Mouse (Mus musculus) lung, embryonic 14.5 days (tissue): ENCODE measurements around the gene Kcnk10. TPM values are rescaled to one million over a fixed set of nuclear protein-coding genes. Genes with fewer than 3 reads are reported as not detected.

Experiments
- ATAC-seq: fragments of 200-750 bp; cut with Nextera tagmentation; 2 replicates; pipeline ENCODE4 v1.8.0; 2017; ENCODE audit warnings: mild to moderate bottlenecking, moderate TSS enrichment, moderate library complexity; ENCODE audit not compliant: insufficient read depth
- DNase-seq: peaks from one replicate; pipeline ENCODE4 v3.0.0-alpha.2; 2015
- H3K27ac ChIP-seq: fragments of 300-500 bp; sonication (generic); 2 replicates; pipeline ENCODE4 v1.5.1; 2014; ENCODE audit warnings: low read depth, mild to moderate bottlenecking, moderate library complexity
- H3K27me3 ChIP-seq: fragments of 300-500 bp; sonication (generic); 2 replicates; pipeline ENCODE4 v1.6.1; 2014; ENCODE audit warnings: low read length, control low read depth; ENCODE audit not compliant: insufficient read depth
- H3K36me3 ChIP-seq: fragments of 300-500 bp; sonication (generic); 2 replicates; pipeline ENCODE4 v1.6.1; 2014; ENCODE audit warnings: control low read depth; ENCODE audit not compliant: insufficient read depth
- H3K4me1 ChIP-seq: fragments of 300-500 bp; sonication (generic); 2 replicates; pipeline ENCODE4 v1.6.1; 2014; ENCODE audit warnings: antibody characterized with exemption, control low read depth; ENCODE audit not compliant: insufficient read depth
- H3K4me2 ChIP-seq: fragments of 300-500 bp; sonication (generic); 2 replicates; pipeline ENCODE4 v1.6.1; 2014; ENCODE audit warnings: mild to moderate bottlenecking
- H3K4me3 ChIP-seq: fragments of 300-500 bp; sonication (generic); 2 replicates; pipeline ENCODE4 v1.5.1; 2014; ENCODE audit warnings: low read depth, low read length
- H3K9ac ChIP-seq: fragments of 300-500 bp; sonication (generic); 2 replicates; pipeline ENCODE4 v1.6.1; 2014
- H3K9me3 ChIP-seq: fragments of 300-500 bp; sonication (generic); 2 replicates; pipeline ENCODE4 v1.6.1; 2016; ENCODE audit warnings: low read depth, low read length, control low read depth
- CTCF ChIP-seq: IDR thresholded peaks from 2 replicates; pipeline ENCODE4 v1.5.1; 2016; ENCODE audit warnings: antibody characterized with exemption, low read depth
- WGBS: fragments of 180-500 bp; shearing (Covaris S2); extraction: QIAGEN DNeasy Blood & Tissue Kit; methylation state at CpG from one replicate; pipeline ENCODE4 v1.1.7; 2014; 5-methylcytosine and 5-hydroxymethylcytosine counted together
- polyA plus RNA-seq: library from polyadenylated mRNA; unstranded; fragments of >200 nt; fragmentation: Nextera tagmentation; extraction: Ambion mirVana; gene quantifications from 2 replicates; pipeline ENCODE4 v1.2.1, GENCODE M21; 2014

The Kcnk10 gene
- polyA plus RNA-seq, 1 experiment from 2014 or later = 0.03 TPM

DNA sequence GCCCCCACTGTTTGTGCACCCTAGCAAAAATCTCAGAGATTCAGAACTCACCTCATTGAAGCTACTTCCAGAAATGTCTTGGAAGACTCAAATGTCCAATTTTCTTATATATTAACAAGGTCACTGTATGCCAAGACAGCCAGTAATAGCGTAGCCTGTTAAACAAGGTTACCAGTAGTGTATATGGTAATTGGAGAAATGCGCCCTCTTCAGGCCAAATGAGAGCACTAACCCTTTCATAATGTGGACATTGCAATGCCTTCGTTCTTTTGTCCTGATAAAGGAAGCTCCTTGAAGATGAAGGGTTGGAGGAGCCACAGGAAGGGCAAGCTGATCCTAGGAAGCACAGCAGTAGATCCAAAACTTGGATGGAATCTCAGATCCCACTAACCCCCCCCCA, 7.2 kb upstream of the Kcnk10 start:
- 30% methylated on average over 3 of the region's 3 CpGs for WGBS
- H3K9me3 ChIP-seq = no peaks in the 10 kb centered on the region
- DNase-seq (peak; percentile 32), ATAC-seq (no peak)
- H3K36me3 ChIP-seq = no peaks in the 10 kb centered on the region
- no peaks in the 10 kb centered on the region for H3K4me1 ChIP-seq
- H3K4me2 ChIP-seq = no peak overlapping the region
- TF ChIP-seq CTCF = peak; percentile 39
- no peak overlapping the region for H3K4me3 ChIP-seq
- no peak overlapping the region for H3K27ac ChIP-seq
- H3K27me3 ChIP-seq = no peaks in the 10 kb centered on the region
- H3K9ac ChIP-seq = no peak overlapping the region

DNA sequence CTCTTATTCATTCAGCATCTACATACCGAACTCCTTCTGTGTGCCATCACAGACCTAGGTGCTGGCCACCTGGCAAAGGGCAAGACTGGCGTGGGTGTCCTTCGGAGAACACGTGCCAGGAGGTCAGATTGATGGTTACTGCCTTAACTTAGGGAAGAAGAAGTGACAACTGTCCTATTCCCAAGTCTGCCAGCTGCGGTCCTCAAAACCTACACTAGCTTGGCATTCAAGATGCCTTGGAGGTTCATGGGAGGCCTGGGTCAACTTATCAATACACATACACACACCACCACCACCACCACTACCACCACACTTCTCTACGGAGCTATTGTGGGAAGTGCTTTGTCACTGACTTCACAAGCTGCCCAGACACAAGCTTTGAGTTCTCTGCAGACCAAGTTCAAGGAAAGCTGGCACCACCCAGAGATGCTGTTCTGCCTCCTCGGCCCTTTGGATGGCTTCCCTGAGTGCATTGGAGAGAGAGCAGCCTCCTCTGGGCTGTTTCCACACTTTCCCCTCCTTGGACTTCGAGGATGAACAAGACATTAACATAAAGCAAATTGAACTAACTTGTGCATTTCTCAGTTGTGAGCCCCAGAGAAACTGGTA, 2.1 kb downstream of the Kcnk10 start:
- H3K36me3 ChIP-seq = no peaks in the 10 kb centered on the region
- no peak overlapping the region for H3K27ac ChIP-seq
- peaks cover 66% of the 10 kb centered on the region for H3K27me3 ChIP-seq
- H3K9me3 ChIP-seq = no peaks in the 10 kb centered on the region
- no peak for ATAC-seq
- no peak overlapping the region for H3K4me2 ChIP-seq
- TF ChIP-seq CTCF = no peak
- DNase-seq = no peak
- 61% methylated on average over 8 of the region's 8 CpGs for WGBS
- no peak overlapping the region for H3K9ac ChIP-seq
- H3K4me1 ChIP-seq = no peaks in the 10 kb centered on the region
- no peak overlapping the region for H3K4me3 ChIP-seq

DNA sequence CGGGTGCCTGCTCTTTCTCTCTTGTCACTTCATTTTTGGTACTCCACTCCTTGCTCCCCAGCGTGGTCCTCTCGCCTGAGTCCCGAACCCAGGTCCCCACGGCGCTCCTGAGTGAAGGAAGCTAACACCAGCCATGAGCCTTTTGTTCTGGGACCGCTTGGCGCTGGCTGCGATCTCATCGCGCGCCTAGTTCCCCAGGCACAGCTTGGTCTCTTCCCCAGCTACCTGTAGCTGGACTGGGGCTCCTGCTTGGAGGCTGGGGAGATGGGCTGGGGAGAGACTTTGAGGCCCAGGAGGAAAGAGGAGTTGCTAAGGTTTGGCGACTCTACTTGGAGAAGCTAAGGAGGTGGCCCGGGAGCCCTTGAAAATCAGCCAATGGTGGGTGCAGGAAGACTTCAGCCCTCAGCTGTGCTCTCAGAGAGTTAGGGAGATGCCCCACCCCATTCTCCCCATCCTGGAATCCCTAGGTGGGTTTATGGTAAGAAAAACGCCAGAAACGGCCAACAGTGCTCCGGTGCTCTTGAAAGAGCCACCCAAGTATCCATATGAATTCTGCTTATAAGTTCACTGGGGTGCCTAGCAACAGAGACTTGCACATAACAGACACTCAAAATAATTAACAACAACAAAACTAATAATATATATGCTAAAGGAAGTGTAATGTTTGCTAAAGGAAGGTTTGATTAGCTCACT, 2.8 kb downstream of the Kcnk10 start:
- DNase-seq (no peak), ATAC-seq (peak; percentile 19; the same call in 1 of the 2 replicates)
- Histone ChIP-seq H3K27me3 (peaks cover 66% of the 10 kb centered on the region), H3K36me3 (no peaks in the 10 kb centered on the region), H3K4me2 (peak overlapping the region; percentile 99), H3K9ac (no peak overlapping the region; the same call in 1 of the 2 replicates), H3K9me3 (no peaks in the 10 kb centered on the region), H3K4me3 (peak overlapping the region; percentile 58), H3K27ac (no peak overlapping the region), H3K4me1 (no peaks in the 10 kb centered on the region)
- WGBS = 13% methylated on average over 16 of the region's 17 CpGs
- no peak for TF ChIP-seq CTCF

DNA sequence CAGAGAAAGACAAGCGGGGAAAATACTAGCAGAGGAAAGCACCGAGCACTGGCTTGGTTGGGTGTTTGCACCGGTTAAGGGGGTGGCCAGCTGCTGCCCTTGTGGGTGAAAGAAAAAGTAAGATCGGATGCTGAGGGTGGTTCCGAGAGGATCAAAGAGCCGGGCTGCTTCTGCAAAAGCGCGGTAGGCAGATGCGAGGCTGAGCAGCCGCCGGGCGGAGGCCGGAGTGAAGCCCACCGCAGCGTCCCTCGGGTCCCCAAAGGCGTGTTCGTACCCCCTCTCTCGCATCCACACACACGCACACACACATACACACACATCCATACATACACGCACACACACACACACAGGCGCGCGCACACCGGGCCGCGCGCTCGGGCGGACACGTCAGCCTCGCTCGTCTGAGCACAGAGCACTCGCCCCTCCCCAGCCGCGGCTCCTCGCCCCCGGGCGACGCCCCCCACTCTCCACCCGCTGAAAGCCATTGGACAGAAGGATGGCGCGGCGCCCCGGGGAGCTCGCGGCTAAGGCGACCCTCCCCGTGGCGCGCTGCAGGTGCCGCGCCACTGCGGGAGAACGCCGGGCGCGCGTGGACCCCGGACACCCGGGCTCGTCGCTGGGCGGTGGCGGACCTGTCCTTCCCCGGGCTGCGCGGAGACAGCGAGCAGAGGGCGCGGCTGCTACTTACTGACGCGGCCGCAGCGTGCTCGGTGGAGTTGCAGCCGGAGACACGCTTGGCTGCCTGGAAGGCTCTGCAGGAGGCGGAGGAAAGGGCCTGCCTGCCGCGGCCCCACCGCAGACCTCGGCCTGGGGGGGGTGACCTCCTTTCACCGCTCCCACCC, 3.5 kb downstream of the Kcnk10 start:
- Histone ChIP-seq H3K9me3 (no peaks in the 10 kb centered on the region), H3K27ac (no peak overlapping the region), H3K4me2 (peak overlapping the region; percentile 99), H3K36me3 (no peaks in the 10 kb centered on the region), H3K4me3 (peak overlapping the region; percentile 58), H3K9ac (peak overlapping the region; percentile 48), H3K27me3 (peaks cover 66% of the 10 kb centered on the region), H3K4me1 (no peaks in the 10 kb centered on the region)
- under 1% methylated on average over 83 of the region's 84 CpGs for WGBS
- ATAC-seq = peak; percentile 85
- DNase-seq = peak; percentile 56
- TF ChIP-seq CTCF = no peak

DNA sequence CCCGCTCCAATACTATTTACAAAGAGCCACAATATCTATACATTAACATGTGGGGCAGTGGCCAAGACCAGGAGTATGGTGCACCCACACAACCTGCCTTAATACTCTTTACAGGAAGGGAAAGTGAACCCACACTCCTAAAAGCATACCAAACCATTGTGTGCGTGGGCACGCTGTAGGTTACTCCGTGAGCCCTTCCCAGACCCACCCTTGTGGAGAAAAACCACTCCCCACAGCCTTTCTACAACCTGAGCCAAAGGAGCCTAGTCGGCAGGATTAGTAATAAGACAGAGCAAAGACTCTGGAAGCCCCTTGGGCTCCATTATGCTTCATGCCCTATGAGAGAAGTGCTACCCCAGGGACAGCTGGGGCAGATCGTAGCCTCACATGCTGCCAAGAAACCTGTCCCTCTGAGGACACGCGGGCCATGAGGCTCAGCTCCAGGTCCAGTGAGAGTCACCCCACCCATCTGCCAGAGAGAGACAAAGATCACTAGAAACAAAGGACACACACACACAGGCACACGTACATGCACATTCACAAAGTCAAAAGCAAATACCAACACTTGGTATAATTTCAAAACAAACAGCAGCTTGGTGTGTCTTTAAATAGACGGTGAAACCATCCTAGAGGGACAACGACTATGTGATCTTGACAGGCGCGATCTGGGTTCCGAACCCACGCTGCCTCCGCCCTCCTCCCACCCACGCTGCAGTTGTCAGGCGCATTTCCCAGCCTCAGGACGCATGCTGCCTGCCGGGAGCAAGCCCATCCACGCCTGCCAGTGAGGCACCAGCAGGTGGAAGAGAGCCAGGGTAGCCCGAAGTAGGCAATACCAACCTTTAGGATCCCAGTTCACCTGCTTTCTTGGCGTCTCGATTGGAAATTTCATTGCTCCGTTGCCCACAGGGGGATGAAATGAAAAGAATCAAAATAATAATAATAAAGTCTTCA, 4.5 kb downstream of the Kcnk10 start:
- Histone ChIP-seq H3K36me3 (no peaks in the 10 kb centered on the region), H3K4me1 (no peaks in the 10 kb centered on the region), H3K27ac (no peak overlapping the region), H3K9me3 (no peaks in the 10 kb centered on the region), H3K4me2 (peak overlapping the region; percentile 99), H3K27me3 (peaks cover 62% of the 10 kb centered on the region), H3K9ac (no peak overlapping the region), H3K4me3 (peak overlapping the region; percentile 58)
- ATAC-seq (no peak), DNase-seq (no peak)
- no peak for TF ChIP-seq CTCF
- WGBS = 17% methylated on average over 25 of the region's 25 CpGs

DNA sequence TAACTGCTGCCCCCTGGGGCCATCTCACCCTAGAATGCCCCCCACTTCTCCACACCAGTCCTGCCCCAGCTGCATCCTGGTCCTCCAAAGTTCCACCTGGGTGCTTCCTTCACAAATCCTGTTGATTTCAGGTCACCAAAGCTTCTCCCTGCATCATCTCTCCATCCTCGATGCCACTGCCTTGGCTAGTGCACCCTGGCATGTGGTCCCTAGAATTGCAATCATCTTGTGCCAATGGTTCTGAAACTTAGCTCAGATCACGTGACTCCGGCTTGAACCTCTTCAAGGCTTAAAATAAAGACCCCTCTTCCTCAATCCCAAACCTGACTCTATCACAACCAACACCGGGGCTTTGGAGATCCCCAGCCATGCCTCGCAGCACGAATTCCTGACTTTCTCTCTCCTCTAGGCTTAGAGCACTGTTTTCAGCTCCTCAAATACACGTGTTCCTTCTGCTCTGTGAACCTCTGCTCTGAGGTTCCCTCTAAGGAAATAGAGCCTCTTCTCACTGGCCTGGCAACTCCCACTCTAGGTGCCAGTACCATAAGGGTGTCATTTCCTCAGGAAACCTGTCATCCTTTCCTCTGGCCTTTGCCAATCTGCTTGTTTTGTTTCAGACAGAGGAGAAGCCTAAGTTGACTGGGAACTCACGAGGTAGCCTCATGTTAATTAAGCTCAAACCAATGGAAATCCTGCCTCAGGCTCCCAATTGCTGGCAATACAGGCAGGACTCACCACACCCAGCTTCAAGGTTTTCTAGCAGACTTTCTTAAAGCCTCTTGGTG, 6.0 kb downstream of the Kcnk10 start:
- Histone ChIP-seq H3K36me3 (no peaks in the 10 kb centered on the region), H3K27me3 (peaks cover 47% of the 10 kb centered on the region), H3K4me3 (no peak overlapping the region), H3K9ac (no peak overlapping the region), H3K9me3 (no peaks in the 10 kb centered on the region), H3K4me1 (no peaks in the 10 kb centered on the region), H3K4me2 (no peak overlapping the region), H3K27ac (no peak overlapping the region)
- no peak for ATAC-seq
- TF ChIP-seq CTCF = no peak
- DNase-seq = no peak
- WGBS = 45% methylated on average over 8 of the region's 8 CpGs
